Mouse (Mus musculus) ZHBTc4 (cell line): Measurements from ENCODE around the gene Utp11.
A peak's percentile ranks its signal among the peaks of the same experiment; 100 is the strongest.
"Not testable (repeated sequence)": the region's sequence is repeated elsewhere in the genome, so short reads cannot be mapped to it uniquely, and the experiment has no call there.

Experiments used
- DNase-seq: peaks from one replicate; pipeline ENCODE4 v3.0.0-alpha.2; 2011; ENCODE audit warnings: low read depth, low spot score

The Utp11 gene

DNA sequence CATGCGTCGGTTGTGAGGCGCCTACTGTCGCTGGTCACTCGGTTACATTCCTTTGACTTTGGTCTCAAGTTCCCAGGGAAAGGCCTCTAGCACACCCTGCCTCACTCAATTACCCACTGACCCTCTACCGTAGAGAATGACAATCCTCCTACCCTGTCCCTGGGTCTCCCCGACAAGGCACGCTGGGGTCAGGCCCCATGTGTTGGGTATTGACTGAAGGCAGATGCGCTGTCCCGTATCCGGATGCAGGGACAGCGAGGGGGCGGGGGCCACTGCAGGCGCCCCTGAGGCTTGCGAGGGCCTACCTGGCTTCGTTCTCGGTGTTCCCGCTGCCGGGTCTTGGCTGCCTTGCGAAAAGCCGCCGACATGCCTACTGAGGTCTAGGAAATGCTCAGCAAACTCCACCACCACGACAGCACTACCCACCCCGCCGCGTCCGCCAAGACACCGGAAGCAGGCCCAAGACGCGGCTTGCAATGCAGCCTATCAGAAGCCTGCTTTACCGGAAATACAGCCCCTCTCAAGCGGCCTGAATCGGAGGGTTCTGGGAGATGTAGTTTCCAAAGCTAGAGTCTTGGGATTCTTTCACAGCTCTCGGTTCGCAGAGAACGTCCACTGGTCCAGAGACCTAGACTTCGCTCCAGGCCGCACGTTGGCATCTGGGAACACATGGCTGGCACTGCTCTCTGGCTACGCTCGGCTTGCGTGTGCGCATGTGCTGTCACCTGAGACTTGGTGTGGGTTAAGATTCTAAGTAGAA, at the start of gene Utp11:
Gene Utp11 (minus strand): TSS at position 466 of the 760 bp plus-strand sequence.
- peak; percentile 95 for DNase-seq

DNA sequence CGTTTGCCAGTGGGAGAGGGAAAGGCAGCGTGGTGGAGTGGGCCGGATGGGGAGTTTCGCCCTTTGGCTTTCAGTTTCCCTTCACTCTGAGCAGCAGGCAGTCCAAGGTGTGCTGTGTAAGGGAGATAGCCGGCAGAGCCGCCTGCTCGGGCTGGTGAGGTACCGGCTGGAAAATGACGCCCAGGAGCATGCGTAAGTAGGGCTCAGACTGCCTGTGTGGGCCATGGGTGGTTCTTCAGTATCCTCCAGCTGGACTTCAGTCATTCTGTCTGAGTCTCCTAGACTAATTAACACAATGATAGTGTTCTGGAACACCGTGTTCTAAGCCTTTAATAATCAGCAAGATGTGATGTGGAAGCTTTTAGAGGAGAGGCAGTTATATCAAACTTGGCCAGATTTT, 49.4 kb upstream of the Utp11 start:
- DNase-seq, result no peak

DNA sequence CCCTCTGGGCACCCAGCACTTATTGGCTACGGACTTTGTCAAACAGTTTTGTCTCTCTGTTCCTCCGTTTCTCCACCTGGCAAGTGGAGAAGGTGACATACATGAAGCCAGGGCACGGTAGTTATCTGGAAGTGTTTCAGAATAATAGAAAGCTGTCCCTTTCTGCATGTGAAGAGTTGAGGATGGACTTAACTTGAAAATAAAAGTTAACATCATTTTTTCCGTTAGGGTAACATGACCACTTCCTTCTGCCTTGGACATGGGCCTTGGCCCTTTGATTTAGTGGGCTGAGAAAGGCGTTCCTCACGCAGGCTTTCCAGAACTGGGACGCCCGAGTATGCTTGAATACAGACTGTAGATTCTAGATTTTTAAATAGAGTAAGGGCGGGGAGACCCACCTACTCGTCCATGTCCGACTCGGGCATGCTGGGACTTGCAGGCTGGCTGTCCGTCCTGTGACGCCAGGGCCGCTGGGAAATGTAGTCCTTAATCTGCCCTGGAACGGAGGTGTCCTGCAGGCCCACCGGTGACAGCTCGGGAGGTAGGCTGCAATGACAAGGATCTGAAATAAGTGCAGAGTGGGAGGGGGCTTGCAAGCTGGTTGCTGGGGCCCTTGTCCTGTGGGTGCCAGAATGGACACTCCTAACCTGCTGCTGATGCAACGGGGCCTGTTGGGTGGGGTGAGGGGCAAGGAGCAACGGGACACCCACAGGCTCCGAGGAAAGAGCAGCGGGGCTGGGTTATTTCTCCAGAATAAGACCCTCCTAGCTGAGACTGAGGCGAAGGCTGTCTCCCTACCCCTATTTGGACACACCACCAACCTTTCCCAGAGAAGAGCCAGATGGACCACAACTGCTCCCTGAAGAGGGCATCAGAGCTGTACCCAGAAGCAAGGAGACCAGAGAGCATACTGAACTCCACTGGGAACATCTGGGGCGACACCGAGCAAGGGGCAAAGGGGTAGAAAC, 48.3 kb upstream of the Utp11 start, which contains the start of gene Inpp5b:
Gene Inpp5b (plus strand): TSS at position 475 of the 968 bp plus-strand sequence.
- DNase-seq, result peak; percentile 82

DNA sequence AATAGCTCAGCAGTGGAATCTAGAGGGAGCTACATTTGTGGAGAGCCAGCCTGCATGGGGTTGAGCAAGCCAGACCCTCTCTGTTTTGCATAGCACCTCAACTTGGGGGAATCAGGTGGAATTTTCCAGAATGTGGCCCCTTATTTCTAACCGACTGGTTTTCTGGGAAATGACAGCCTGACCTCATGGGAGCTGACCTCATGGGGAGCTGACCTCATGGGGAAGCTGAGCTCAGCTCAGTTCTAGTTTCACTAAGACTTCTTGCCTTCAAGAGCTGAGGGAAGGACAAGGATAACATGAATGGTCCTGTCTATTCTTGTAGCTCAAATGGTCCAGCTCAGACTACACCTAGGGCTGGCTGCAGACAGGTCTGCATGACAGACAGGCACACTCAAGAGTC, 45.4 kb upstream of the Utp11 start:
- DNase-seq, result no peak

DNA sequence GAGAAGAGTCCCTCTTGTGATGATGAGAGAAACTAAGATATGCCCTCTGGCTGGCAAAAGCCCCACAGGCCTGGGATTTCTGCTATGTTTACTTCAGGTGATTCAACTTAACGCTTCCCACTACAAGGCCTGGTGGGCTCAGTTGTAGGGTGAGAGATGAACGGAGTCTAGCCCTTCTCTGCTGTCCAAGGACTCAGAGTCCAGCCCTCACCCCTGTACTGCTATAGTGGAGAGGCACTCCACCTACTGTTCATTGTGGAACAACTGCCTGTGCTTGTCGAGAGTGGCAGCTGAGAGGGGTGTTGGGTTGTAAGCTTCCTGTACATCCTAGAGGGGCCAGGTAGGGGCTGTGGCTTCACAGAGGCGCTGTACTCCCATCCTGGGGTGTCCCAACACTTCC, 44.6 kb upstream of the Utp11 start:
- no peak for DNase-seq

DNA sequence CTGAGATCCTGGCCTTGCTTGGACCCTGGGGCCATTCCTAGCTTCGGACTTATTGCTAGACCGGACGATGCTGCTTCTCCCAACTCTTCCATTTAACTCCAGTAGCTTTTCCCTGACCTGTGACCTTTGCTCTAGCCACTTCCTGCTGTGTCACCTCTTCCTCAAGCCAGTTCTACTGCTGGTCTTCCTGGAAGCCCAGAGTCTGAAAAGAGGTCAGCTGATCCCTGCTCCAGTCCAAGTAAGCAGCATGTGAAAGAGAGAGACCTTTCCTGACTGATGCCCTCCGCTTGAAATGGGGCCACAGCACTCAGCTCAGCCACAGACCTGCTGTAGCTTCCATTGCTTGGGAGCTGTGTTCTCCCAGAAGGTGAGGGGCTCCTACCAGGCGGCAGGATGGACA, 44.1 kb upstream of the Utp11 start:
- no peak for DNase-seq

DNA sequence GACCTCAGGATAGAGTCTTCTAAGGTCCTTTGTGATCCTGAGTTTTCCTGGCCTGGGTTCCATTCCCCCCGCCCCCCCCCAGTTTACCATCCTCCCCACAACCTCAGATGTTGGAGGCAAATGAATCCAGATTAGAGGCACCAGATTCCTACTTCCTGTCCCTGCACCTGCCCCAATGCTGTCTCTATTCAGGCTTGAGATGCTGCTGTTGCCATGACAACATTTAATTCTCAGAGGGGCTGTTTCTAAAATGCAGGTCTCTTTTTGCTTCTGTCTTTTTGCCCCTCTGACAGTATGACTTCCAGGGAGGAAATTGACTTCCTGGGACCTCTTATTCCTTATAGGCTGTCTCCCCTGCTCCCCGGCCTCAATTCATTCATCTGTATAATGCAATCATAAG, 43.6 kb upstream of the Utp11 start:
- DNase-seq, result no peak

DNA sequence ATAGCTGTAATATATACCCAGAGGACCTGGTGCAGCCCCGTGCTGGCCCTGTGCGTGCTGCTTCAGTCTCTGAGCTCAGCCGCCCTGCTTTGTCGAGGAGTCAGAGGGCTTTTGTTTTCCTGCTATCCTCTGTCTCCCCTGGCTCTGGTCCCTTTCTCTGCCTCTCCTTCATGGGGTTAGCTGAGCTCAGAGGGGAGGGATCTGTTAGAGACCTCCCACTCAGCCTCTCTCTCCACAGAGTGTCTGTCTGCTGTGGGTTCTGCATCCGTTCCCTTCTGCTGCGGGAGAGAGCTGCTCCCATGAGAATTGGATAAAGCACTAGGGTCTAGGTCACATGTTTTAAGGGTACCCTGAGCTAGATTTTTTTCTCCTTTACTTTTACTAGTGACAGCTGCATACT, 32.7 kb upstream of the Utp11 start:
- DNase-seq, result no peak

DNA sequence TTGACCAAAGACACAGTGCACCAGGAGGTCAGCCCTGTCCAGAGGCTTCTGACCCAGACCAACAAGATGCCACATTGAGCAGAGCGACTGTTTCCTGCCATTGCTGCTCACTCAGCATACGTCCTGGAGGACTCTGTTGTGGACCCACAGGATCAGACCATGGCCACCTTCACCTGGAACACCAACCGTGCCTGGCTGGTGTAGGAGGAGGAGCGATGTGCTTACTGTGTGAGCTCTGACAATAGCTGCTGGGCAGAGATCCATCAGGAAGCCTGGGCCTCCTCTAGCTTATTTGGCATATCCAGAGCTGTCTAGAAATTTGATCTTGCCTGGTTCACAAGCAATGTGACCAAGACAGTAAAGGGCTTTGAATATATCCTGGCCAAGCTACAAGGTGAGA, 25.7 kb upstream of the Utp11 start:
- DNase-seq, result no peak

DNA sequence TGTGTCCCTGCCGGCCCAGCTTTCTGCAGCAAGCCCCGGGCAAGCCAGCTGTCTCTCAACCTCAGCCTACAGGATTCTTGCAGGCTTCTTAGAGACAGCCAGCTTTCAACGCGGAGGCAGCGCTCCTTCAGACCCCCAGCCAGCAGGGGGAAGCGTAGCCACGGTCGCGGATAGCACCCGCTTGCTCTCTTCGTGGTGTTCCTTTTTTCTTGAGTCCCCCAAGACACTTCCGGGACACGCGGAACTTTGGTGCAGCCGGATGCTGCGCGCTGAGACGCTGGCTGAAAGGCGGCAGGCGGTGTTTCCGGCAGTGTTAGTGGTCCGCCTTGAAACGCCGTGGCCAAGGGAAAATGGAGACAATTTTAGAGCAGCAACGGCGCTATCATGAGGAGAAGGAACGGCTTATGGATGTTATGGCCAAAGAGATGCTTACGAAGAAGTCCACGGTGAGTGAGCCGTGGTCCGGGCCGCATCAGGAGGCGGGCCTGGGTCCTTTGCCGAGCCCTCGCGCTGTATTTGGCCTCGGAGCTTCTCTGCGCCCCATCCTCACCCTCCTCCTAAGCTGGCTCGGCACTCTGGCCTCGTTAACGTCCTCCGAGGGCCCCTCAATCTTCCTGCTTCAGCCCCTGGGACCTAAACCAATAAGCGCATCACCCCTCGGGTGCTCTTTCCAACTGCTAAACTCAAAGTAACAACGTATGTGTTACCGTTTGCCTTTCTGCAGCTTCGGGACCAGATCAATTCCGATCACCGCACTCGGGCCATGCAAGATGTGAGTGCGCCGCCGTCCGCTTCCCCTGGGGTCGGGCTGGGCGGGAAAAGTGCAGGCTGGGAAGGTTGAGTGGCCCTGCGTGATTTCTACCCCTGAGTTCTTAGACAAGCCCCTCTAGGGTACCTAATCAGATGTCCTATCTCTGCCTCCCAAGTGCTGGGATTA, 21.4 kb upstream of the Utp11 start, which contains the start of gene Sf3a3:
Gene Sf3a3 (plus strand): TSS at position 232 of the 937 bp plus-strand sequence.
- DNase-seq, result peak; percentile 98

DNA sequence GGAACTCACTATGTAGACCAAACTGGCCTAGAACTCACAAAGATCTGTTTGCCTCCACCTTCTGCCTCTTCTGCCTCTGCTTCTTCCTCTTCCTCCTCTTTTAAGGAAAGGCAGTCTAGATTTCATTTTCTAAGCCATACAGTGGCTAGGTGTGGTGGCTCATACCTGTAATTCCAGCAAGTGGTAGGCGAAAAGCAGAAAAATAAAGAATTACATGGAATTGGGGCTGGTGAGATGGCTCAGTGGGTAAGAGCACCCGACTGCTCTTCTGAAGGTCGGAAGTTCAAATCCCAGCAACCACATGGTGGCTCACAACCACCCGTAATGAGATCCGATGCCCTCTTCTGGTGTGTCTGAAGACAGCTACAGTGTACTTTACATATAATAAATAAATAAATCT, 20.4 kb upstream of the Utp11 start:
- DNase-seq, result not testable (repeated sequence)

DNA sequence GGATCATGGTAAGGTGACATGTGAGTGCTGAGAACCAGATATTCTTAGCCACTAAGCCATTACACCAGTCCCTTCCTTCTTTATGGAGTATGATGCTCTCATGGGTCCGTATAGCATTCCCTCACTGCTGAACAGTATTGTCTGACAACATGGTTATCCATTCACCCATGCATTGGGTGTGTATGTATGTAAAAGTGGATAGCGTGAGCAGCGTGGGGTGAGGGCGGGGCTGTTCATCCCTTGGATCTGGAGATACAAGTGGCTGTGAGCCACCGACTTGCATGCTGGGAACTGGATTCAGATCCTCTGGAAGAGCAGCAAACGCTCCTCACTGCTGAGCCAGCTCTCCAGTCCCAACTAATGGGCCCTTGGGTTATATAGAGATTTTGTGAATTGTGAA, 19.2 kb upstream of the Utp11 start:
- DNase-seq, result no peak

DNA sequence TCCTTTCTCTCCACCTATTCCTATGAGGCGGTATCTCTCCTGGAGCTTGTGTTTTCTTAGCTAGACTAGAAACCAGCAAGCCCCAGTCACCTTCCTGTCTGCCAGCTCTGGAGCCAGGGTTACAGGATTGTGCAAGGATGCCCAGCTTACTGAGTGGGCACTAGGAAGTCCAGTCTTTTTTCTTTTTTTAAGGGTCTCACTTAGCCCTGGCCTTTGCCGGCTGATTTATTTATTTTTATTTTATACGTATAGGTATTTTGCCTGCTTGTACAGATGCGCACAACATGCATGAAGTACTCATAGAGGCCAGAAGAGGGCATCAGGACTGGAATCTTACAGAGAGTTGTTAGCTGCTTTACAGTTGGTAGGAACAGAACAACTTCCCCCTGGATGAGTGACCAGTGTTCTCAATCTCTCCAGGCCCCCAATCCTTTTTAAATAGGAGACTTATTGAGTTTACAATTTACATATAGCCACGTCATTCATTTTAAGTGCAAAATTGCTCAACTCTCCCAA, 17.4 kb upstream of the Utp11 start:
- peak; percentile 75 for DNase-seq

DNA sequence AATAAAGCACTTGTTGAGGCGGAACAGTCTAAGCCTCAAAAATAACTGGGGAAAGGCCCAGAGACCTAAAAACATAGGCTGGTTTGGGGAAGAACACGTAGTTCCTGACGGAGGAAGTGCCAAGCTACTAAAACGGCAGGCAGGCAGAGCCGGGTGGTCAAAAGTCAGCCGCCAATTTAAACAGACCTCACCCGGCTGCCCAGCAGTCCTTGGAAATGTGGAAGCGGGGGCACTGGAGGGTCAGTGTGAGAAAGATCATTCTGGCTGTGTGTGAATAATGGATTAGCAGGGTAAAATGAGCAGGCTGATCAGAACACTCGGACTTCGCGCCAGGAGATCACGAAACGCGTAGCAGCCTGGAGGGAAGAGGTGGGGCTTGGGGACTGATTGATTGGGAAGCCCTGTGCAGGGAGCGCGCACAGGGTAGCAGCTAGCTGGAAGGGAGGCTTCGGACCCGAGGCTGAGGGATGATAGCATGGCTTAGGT, 16.6 kb upstream of the Utp11 start:
- DNase-seq, result peak; percentile 66

DNA sequence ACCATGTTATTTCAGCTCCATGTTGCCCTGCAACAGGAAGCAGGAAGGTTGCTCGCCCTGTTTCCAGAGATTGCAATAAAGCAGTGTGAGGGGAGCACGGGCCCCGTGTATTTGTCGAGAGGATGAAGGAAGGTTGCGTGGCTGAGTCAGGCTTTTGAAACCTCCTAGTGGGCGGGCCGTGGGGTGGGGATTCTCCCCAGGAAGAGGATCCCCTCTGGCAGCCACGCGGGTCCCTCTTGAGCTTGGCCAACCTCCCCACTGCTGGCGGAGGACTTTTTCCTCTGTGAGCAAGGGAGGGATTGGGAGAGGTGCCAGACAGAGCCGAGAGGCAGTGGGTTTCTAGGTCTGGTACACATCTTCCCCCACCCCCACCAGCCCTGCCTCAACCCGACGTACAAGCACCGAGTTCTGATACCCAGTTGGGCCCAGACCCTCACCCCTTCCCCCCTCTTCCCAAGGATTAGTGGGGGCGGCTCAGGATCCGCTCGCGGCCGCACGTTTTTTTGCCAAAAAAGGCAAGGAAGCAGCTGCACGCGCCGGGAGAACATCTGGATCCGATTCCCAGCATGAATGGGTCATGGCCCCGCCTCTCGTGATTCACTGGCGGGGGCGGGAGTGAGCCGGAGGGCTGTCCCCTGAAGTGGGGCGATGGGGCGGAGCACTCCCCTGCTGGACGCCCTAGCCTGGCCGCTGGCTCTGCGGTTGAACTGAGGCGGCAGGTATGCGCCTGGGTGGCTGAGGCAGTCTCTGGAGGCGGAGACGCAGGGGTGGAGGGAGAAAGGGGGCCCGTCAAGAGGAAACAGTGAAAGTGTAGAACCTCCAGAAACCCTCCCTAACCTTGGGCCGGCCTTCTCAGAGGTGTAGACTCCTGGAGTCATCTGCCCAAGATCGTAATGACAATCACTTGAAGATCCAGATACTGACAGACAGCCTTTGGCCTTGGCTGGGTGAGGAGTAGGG, 15.4 kb upstream of the Utp11 start:
- DNase-seq, result peak; percentile 95

DNA sequence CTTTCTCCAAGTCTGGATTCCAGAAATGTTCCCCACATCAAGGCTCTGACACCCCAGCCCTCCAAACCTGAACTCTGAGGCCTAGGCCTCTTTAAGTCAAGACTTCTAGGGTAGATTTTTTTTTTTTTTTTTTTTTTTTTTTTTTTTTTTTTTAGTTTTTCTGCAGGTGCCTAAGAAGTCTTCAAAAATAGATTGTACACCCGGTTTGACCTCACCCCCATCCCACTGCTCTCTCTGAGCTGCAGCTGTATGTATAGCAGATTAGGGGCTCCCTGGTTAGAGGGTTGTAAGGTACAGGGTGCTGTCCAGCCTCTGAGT, 14.8 kb upstream of the Utp11 start:
- DNase-seq, result not testable (repeated sequence)

DNA sequence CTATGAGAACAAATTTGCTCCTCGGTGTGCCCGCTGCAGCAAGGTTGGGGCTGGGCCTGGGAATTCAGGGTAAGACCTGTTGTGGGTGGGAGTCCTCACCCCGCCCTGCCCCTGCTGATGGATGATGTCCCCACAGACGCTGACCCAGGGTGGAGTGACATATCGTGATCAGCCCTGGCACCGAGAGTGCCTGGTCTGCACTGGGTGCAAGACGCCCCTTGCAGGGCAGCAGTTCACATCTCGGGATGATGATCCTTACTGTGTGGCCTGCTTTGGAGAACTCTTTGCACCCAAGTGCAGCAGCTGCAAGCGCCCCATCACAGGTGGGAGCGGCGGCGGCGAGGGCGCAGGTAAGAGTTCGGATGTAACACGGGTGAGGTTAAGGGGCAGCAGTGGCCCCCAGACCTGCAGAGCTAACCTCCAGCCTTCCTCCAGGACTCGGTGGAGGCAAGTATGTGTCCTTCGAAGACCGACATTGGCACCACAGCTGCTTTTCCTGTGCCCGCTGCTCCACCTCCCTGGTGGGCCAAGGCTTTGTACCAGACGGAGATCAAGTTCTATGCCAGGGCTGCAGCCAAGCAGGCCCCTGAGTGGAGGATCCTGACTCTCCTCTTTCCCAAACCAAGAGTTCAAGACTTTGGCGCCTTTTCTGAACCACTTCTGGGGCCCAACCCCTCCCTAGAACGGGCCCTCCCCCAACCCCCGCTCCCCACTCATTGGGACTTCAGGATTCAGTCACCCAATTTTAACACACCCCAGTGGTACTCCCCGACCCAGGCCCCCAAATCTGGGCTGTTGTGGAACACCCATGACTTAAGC, 14.2 kb upstream of the Utp11 start:
- peak; percentile 32 for DNase-seq

DNA sequence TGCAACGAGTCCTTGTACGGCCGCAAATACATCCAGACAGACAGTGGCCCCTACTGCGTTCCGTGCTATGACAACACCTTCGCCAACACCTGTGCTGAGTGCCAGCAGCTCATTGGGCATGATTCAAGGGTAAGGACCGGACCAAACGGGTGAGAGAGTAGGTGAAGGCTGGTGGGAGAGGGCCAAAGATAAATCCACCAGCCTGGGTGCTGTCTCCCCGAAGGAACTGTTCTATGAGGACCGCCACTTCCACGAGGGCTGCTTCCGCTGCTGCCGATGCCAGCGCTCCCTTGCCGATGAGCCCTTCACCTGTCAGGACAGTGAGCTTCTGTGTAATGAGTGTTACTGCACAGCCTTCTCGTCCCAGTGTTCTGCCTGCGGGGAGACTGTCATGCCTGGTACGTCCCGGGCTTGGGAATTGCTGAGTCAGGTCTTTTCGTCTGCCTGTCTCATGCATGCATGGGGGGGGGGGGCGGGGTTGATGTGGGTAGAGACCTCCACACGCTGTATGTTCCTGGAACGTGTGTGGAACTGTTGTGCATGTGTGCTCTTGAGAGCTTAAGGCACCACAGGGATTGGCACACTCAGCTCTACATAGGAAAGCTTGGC, 12.4 kb upstream of the Utp11 start:
- no peak for DNase-seq
